Mouse (Mus musculus) MEL (cell line): ENCODE measurements around the gene Stpg1.

Experiments used
- CTCF ChIP-seq, 3 experiments: IDR thresholded peaks in 2 of 3; conservative IDR thresholded peaks in 1 of 3; 2 replicates each; pipeline ENCODE4 v1.5.1; 2011 to 2012; ENCODE audit warnings: low read length in 3 of 3, low read depth in 2 of 3, mild to moderate bottlenecking in 2 of 3, improper control_type of control experiment in 1 of 3, inconsistent platforms in 1 of 3, mixed read lengths in 1 of 3, moderate library complexity in 1 of 3; ENCODE audit not compliant: control insufficient read depth in 1 of 3, insufficient read depth in 1 of 3, poor library complexity in 1 of 3, severe bottlenecking in 1 of 3
- HCFC1 ChIP-seq: IDR thresholded peaks from 2 replicates; pipeline ENCODE4 v1.6.1; 2012; ENCODE audit warnings: low read depth, mild to moderate bottlenecking, inconsistent platforms, low read length, improper control_type of control experiment, moderate library complexity
- MAFK ChIP-seq: IDR thresholded peaks from 2 replicates; pipeline ENCODE4 v1.6.1; 2011; ENCODE audit warnings: low read depth, mild to moderate bottlenecking, low read length, improper control_type of control experiment, borderline replicate concordance
- NELFE ChIP-seq: IDR thresholded peaks from 2 replicates; pipeline ENCODE4 v1.6.1; 2011; ENCODE audit warnings: low read depth, low read length, improper control_type of control experiment
- POLR2A ChIP-seq, 2 experiments: IDR thresholded peaks; 2 replicates each; pipeline ENCODE4 v1.6.1; 2011 to 2012; ENCODE audit warnings: low read length in 2 of 2, mild to moderate bottlenecking in 2 of 2, control low read depth in 1 of 2, improper control_type of control experiment in 1 of 2, low read depth in 1 of 2, moderate library complexity in 1 of 2; ENCODE audit not compliant: control insufficient read depth in 1 of 2, insufficient read depth in 1 of 2, poor library complexity in 1 of 2
- POLR2AphosphoS2 ChIP-seq: IDR thresholded peaks from 2 replicates; pipeline ENCODE4 v1.6.1; 2011; ENCODE audit warnings: low read length, improper control_type of control experiment
- POLR2AphosphoS5 ChIP-seq: IDR thresholded peaks from 2 replicates; pipeline ENCODE4 v1.6.1; 2012; ENCODE audit warnings: low read depth, borderline replicate concordance, mild to moderate bottlenecking, inconsistent platforms, low read length, moderate library complexity, mixed read lengths
- RAD21 ChIP-seq: IDR thresholded peaks from 2 replicates; pipeline ENCODE4 v1.6.1; 2011; ENCODE audit warnings: mild to moderate bottlenecking, low read depth, low read length, improper control_type of control experiment
- RCOR1 ChIP-seq: IDR thresholded peaks from 2 replicates; pipeline ENCODE4 v1.6.1; 2012; ENCODE audit warnings: low read depth, mild to moderate bottlenecking, inconsistent platforms, low read length, improper control_type of control experiment
- TCF12 ChIP-seq: IDR thresholded peaks from 2 replicates; pipeline ENCODE4 v1.6.1; 2014; ENCODE audit warnings: low read depth, mild to moderate bottlenecking, inconsistent platforms, low read length, improper control_type of control experiment, moderate library complexity
- UBTF ChIP-seq: IDR thresholded peaks from 2 replicates; pipeline ENCODE4 v1.6.1; 2012; ENCODE audit warnings: low read depth, mild to moderate bottlenecking, inconsistent platforms, low read length, improper control_type of control experiment, moderate library complexity, borderline replicate concordance; ENCODE audit not compliant: insufficient read depth
- ZKSCAN1 ChIP-seq: IDR thresholded peaks from 2 replicates; pipeline ENCODE4 v1.6.1; 2012; ENCODE audit warnings: low read depth, mild to moderate bottlenecking, inconsistent platforms, low read length, improper control_type of control experiment, moderate library complexity
- ZMIZ1 ChIP-seq: IDR thresholded peaks from 2 replicates; pipeline ENCODE4 v1.6.1; 2012; ENCODE audit warnings: low read depth, mild to moderate bottlenecking, inconsistent platforms, low read length, improper control_type of control experiment, moderate library complexity

- no peak for TF ChIP-seq MAFK
- TF ChIP-seq ZKSCAN1 = no peak
- TF ChIP-seq ZMIZ1 = no peak
- TF ChIP-seq CTCF (IDR thresholded peaks at IDR 0.05 in 2 of 3, conservative IDR thresholded peaks at IDR 0.05 in 1 of 3; ENCODE audit: control insufficient read depth in 1 of 3, insufficient read depth in 1 of 3, low read depth in 2 of 3, low read length in 3 of 3, poor library complexity in 1 of 3, severe bottlenecking in 1 of 3) = no peak
- TF ChIP-seq UBTF = no peak
- no peak for TF ChIP-seq RAD21
- no peak for TF ChIP-seq POLR2A (IDR thresholded peaks at IDR 0.05; ENCODE audit: control insufficient read depth in 1 of 2, insufficient read depth in 1 of 2, low read depth in 1 of 2, low read length in 2 of 2, poor library complexity in 1 of 2)
- TF ChIP-seq POLR2AphosphoS2 = no peak
- no peak for TF ChIP-seq RCOR1
- no peak for TF ChIP-seq TCF12
- TF ChIP-seq NELFE = no peak
- no peak for TF ChIP-seq POLR2AphosphoS5
- TF ChIP-seq HCFC1 = no peak
These were observed 804 bp downstream of the Stpg1 start for GRCm38 (mm10) chr4:135495397-135495791.
